Mouse (Mus musculus) G1E (cell line): ENCODE data around the gene Kmt5b.

Source experiments
- CTCF ChIP-seq: IDR thresholded peaks from 2 replicates; pipeline ENCODE4 v1.5.1; 2012; ENCODE audit warnings: low read depth, low read length, inconsistent platforms, mixed read lengths
- GATA1 ChIP-seq: IDR thresholded peaks from 2 replicates; pipeline ENCODE4 v1.6.1; 2012; ENCODE audit warnings: borderline replicate concordance, low read length, inconsistent platforms, mixed read lengths
- POLR2AphosphoS5 ChIP-seq: IDR thresholded peaks from 2 replicates; pipeline ENCODE4 v1.6.1; 2012; ENCODE audit warnings: low read depth, low read length, inconsistent platforms; ENCODE audit not compliant: insufficient replicate concordance
- TAL1 ChIP-seq: conservative IDR thresholded peaks from 2 replicates; pipeline ENCODE4 v1.6.1; 2012; ENCODE audit warnings: low read depth, low read length, inconsistent platforms, mixed read lengths

GRCm38 (mm10) chr19:3845803-3846406, 78.7 kb downstream of the Kmt5b start:
- TF ChIP-seq POLR2AphosphoS5 (no peak), TAL1 (no peak), GATA1 (no peak), CTCF (no peak)
